Mouse (Mus musculus): ENCODE measurements around the gene Tspo.

DNA sequence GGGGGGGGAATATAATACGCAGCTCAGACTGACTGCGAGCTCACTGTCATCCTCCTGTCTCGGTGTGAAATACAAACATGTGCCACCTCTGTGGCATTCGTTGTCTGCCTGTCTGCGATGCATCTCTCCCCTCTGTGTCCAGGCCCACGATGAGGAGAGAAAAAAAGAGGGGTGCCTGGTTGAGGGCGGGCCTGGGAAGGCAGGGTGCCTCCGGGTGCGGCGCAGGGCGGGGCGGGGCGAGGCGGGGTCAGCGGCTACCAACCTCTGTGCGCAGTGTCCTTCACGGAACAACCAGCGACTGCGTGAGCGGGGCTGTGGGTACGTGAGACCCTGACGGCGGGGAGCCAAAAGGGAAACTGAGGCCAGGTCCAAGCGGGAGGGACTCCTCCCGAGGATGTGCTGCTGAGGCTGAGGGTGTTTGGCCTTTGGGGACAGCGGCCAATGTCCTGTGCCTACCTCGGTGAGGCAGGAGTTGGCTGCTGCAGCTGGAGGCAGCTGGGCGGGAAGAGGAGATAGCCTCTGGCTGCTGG, at the start of gene Tspo, which contains the start of gene Mcat:
- TF ChIP-seq ZNF384 (IDR thresholded peaks at IDR 0.05; ENCODE audit: low read depth, low read length), result peak; percentile 69
- TF ChIP-seq MYB (IDR thresholded peaks at IDR 0.05; ENCODE audit: low read depth, low read length), result no peak
- TF ChIP-seq CTCF (IDR thresholded peaks at IDR 0.05 in 2 of 3, conservative IDR thresholded peaks at IDR 0.05 in 1 of 3; ENCODE audit: control insufficient read depth in 1 of 3, insufficient read depth in 1 of 3, low read depth in 2 of 3, low read length in 3 of 3, poor library complexity in 1 of 3, severe bottlenecking in 1 of 3), result no peak
- no peak for TF ChIP-seq ELF1 (IDR thresholded peaks at IDR 0.05; ENCODE audit: low read depth, low read length)
- no peak for TF ChIP-seq TBP (IDR thresholded peaks at IDR 0.05; ENCODE audit: low read depth, low read length)
- TF ChIP-seq NELFE (IDR thresholded peaks at IDR 0.05; ENCODE audit: low read depth, low read length), result peak; percentile 50
- no peak for TF ChIP-seq CHD1 (IDR thresholded peaks at IDR 0.05; ENCODE audit: low read depth, low read length)
- TF ChIP-seq MAFK (IDR thresholded peaks at IDR 0.05; ENCODE audit: borderline replicate concordance, low read depth, low read length), result no peak
- no peak; the same call in 1 of the 2 replicates for TF ChIP-seq POLR2AphosphoS2 (IDR thresholded peaks at IDR 0.05; ENCODE audit: low read length)

Measured in MEL (cell line).